Mouse (Mus musculus): ENCODE results near the gene Mark2.

GRCm38 (mm10) chr19:7335656-7336055 lies 6.0 kb downstream of the Mark2 start:
- TF ChIP-seq EP300 (optimal IDR thresholded peaks at IDR 0.05) (no peak), CTCF (IDR thresholded peaks at IDR 0.05; ENCODE audit: low read depth) (no peak)

Measured in stomach, postnatal 0 days (tissue).